Mouse (Mus musculus) midbrain, embryonic 13.5 days (tissue): ENCODE measurements around the gene Prlh. TPM values are rescaled to one million over a fixed set of nuclear protein-coding genes. Genes with fewer than 3 reads are reported as not detected.

Experiments used
- ATAC-seq: fragments of 200-750 bp; cut with Nextera tagmentation; 2 replicates; pipeline ENCODE4 v1.8.0; 2017; ENCODE audit warnings: mild to moderate bottlenecking, moderate TSS enrichment, moderate library complexity
- H3K27ac ChIP-seq: fragments of 300-500 bp; sonication (generic); 2 replicates; pipeline ENCODE4 v1.5.1; 2015; ENCODE audit warnings: inconsistent platforms, mild to moderate bottlenecking, moderate library complexity
- H3K27me3 ChIP-seq: fragments of 300-500 bp; sonication (generic); 2 replicates; pipeline ENCODE4 v1.6.1; 2015; ENCODE audit warnings: mild to moderate bottlenecking, inconsistent platforms
- H3K36me3 ChIP-seq: fragments of 300-500 bp; sonication (generic); 2 replicates; pipeline ENCODE4 v1.6.1; 2015; ENCODE audit warnings: mild to moderate bottlenecking, inconsistent platforms
- H3K4me1 ChIP-seq: fragments of 300-500 bp; sonication (generic); replicated peaks from 2 replicates; pipeline ENCODE4 v1.6.1; 2015; ENCODE audit warnings: inconsistent platforms
- H3K4me2 ChIP-seq: fragments of 300-500 bp; sonication (generic); replicated peaks from 2 replicates; pipeline ENCODE4 v1.6.1; 2015; ENCODE audit warnings: moderate library complexity, mild to moderate bottlenecking, inconsistent platforms
- H3K4me3 ChIP-seq: fragments of 300-500 bp; sonication (generic); replicated peaks from 2 replicates; pipeline ENCODE4 v1.5.1; 2015; ENCODE audit warnings: mild to moderate bottlenecking, inconsistent platforms
- H3K9ac ChIP-seq: fragments of 300-500 bp; sonication (generic); replicated peaks from 2 replicates; pipeline ENCODE4 v1.6.1; 2015; ENCODE audit warnings: mild to moderate bottlenecking, inconsistent platforms
- H3K9me3 ChIP-seq: fragments of 300-500 bp; sonication (generic); 2 replicates; pipeline ENCODE4 v1.6.1; 2016; ENCODE audit warnings: mild to moderate bottlenecking, inconsistent platforms
- WGBS: fragments of 180-500 bp; shearing (Covaris S2); methylation state at CpG from one replicate; pipeline ENCODE4 v1.1.7; 2015; 5-methylcytosine and 5-hydroxymethylcytosine counted together
- polyA plus RNA-seq: library from polyadenylated mRNA; unstranded; fragments of >200 nt; fragmentation: Nextera tagmentation; extraction: Ambion mirVana; gene quantifications from 2 replicates; pipeline ENCODE4 v1.2.1, GENCODE M21; 2015

Gene Prlh
- polyA plus RNA-seq, 1 experiment from 2014 or later = not detected

DNA sequence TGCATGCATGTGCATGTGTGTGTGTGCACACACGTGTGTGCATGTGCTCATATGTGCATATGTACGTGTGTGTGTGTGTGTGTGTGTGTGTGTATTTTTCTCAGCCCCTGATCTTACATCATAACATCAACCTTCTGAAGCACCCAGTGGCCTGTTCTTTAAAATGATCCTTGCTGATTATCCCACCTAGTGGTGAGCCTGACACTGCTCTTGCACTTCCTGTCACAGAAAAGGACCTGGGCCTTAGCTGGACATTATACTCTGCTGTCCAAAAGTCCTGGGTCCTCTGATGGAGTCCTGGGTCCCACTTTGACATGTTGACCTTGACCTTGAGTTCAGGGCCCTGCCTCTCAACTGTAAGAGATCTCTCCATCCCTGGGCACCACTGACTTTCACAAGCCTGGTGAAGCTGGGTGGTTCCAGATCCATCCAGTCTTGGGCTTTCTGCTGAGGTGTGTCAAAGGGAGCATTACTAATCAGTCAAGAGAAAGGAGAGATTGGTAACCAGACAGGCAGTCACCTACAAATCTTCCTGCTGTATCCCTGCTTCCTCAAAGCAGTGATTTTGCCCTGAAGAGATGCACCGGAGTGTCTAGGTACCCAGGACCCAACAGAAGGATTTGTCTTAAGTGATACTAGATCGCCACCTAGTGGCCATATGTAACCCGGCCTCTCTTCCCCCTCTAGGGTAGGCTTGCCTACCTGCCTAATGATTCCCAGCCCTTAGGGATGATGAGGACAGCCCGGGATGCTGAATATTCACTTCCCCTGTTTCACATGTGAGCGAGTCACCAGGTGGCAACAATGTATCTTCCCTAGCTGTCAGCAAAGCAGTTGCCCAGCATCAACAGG, 3.6 kb downstream of the Prlh start:
- Histone ChIP-seq H3K27ac (no peak overlapping the region), H3K36me3 (no peaks in the 10 kb centered on the region), H3K4me2 (no peak overlapping the region), H3K4me1 (no peaks in the 10 kb centered on the region), H3K4me3 (no peak overlapping the region), H3K27me3 (no peaks in the 10 kb centered on the region), H3K9ac (no peak overlapping the region), H3K9me3 (no peaks in the 10 kb centered on the region)
- 38% methylated on average over 7 of the region's 7 CpGs for WGBS
- ATAC-seq = peak; percentile 79

DNA sequence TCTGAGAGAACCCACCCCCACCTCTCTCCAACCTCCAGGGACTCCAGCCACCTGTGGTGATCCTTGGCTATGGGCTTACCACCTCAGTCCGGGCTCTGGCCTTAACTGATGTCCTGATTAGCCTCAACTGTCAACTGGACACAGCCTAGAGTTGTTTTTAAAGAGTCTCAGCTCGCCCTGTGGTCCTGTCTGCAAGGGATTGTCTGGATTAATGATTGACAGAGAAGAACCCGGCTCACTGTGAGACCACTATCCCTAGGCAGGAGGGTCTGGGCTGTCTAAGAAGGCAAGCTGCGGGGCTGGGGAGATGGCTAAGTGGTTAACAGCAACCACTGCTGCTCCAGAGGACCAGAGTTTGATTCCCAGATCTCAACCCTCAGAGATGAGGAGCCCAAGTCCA, 9.6 kb downstream of the Prlh start:
- Histone ChIP-seq H3K27me3 (no peaks in the 10 kb centered on the region), H3K4me1 (peaks cover 10% of the 10 kb centered on the region), H3K36me3 (no peaks in the 10 kb centered on the region), H3K4me3 (no peak overlapping the region), H3K9ac (no peak overlapping the region), H3K9me3 (no peaks in the 10 kb centered on the region), H3K4me2 (no peak overlapping the region), H3K27ac (no peak overlapping the region)
- 47% methylated on average over 4 of the region's 4 CpGs for WGBS
- no peak for ATAC-seq

DNA sequence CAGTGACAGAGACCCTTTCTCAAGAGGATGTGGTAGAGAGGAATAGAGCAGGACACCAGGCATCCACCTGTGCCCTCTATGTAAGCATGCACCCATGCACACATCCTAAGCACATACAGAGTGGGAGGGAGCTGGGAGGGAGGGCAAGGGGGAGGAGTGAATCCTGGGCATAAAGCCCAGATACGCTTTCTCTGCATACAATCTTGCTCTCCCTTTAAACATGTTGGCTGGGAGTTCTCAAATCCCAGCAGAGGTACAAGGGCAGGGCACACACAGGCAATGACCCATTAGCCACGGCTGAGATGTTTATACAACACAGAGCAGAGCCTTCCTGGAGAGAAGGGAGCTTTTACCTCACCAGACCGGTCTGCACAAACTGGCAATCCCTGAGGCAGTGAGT, 10.1 kb downstream of the Prlh start:
- Histone ChIP-seq H3K9ac (no peak overlapping the region), H3K36me3 (no peaks in the 10 kb centered on the region), H3K4me1 (peaks cover 10% of the 10 kb centered on the region), H3K9me3 (no peaks in the 10 kb centered on the region), H3K4me3 (no peak overlapping the region), H3K27ac (no peak overlapping the region), H3K4me2 (no peak overlapping the region), H3K27me3 (no peaks in the 10 kb centered on the region)
- 42% methylated on average over 3 of the region's 3 CpGs for WGBS
- peak; percentile 37; the same call in 1 of the 2 replicates for ATAC-seq

DNA sequence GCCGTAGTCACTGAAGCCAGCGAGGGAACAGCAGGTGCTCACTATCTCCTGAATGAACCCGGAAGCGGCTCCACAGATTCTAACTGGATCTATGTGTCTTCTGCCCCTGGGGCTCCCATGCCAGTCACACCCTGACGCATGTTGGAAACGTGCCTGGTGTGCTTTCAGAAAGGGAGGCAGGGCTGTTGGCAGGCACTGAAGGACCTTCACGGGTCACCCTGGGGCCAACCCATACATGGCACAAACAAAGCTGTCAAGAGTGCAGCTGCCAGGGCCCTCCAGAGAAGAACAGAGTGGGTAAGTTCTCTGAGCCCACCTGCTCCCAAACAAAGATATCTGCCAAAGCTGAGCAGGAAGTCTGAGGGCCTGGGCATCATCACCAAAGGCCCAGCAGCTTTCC, 14.7 kb downstream of the Prlh start:
- Histone ChIP-seq H3K27ac (no peak overlapping the region), H3K4me1 (peaks cover 10% of the 10 kb centered on the region), H3K9ac (no peak overlapping the region), H3K4me3 (no peak overlapping the region), H3K36me3 (no peaks in the 10 kb centered on the region), H3K4me2 (no peak overlapping the region), H3K27me3 (peaks cover 11% of the 10 kb centered on the region), H3K9me3 (no peaks in the 10 kb centered on the region)
- peak; percentile 18; the same call in 1 of the 2 replicates for ATAC-seq
- WGBS = 73% methylated on average over 7 of the region's 7 CpGs

DNA sequence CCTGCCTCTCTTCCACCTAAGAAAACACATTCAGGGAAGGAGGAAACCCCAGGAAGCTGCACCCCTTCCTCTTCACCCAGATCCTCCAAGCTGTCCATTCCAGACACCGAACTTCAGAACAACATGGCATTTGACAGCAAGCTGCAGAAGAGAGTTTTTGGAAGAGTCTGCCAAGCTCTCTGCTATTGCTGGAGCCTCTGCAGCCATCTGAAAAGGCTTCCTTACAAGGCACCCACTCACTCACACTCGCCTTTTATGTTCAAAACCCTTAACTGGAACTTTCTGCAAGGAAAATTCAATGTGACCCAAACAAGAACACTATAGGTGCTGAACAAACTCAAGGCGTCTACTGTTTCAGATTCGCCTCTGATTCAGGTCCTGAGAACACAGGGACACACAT, 15.7 kb downstream of the Prlh start:
- Histone ChIP-seq H3K27me3 (peaks cover 11% of the 10 kb centered on the region), H3K4me3 (no peak overlapping the region), H3K27ac (no peak overlapping the region), H3K9ac (no peak overlapping the region), H3K4me2 (no peak overlapping the region), H3K9me3 (no peaks in the 10 kb centered on the region), H3K4me1 (peaks cover 7% of the 10 kb centered on the region), H3K36me3 (no peaks in the 10 kb centered on the region)
- ATAC-seq = no peak
- 90% methylated on average over 4 of the region's 4 CpGs for WGBS

DNA sequence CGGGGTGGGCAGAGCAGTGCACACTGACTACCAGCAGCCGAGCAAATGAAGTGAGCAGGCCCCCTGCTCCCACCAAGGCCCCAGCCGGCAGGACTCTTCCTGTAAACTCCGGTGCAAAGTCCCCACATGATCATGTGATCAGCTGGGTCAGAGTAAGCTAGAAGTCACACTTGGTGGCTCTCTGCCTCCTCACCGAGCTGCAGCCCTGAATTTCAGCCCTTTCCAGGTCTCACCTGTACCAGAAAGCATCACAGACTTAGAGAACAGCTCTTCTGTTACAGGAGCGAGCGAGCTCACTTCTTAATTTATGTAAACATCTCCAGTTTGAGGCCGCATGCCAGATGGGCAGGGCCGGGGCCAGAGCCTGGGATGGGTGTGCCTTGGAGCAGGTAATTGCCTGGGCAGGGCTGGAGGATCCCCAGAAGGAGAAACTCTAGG, 16.5 kb downstream of the Prlh start, which contains the start of gene Rab17:
Rab17 (minus strand) TSS at position 315 of the 438 bp plus-strand sequence.
- Histone ChIP-seq H3K9ac (no peak within 1 kb of the TSS), H3K27ac (no peak within 1 kb of the TSS), H3K4me3 (no peak within 1 kb of the TSS), H3K27me3 (peaks cover 11% of the 10 kb centered on the region), H3K4me1 (peaks cover 14% of the 10 kb centered on the region), H3K9me3 (no peaks in the 10 kb centered on the region), H3K36me3 (no peaks in the 10 kb centered on the region), H3K4me2 (no peak within 1 kb of the TSS)
- no peak for ATAC-seq
- 47% methylated on average over 9 of the region's 9 CpGs for WGBS

DNA sequence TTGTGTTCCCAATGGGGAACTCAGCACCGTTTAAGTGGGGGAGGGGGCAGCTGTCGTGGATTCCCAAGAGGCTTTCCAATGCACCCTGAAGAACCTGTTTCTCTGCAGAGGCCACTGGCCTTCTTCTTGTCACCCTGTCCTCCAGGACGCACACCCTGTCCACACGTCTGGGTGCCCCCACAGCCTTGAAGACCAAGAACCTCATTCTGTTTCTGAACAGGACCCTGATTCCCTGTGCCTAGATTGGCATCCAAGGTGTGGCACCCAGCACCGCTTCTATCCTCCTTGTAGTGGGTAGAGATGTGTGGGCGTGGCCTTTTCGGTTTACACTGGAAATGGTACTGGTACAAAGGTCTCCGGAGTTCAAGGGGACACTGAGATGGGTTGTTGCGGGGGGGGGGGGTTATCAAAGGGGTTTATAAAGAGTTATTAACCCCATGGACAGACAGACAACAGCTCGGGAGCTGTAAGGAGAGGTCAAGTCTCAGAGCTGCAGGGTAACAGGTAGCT, 17.0 kb downstream of the Prlh start:
- Histone ChIP-seq H3K9me3 (no peaks in the 10 kb centered on the region), H3K4me1 (peaks cover 20% of the 10 kb centered on the region), H3K36me3 (no peaks in the 10 kb centered on the region), H3K4me2 (no peak overlapping the region), H3K4me3 (no peak overlapping the region), H3K27ac (no peak overlapping the region), H3K27me3 (peaks cover 11% of the 10 kb centered on the region), H3K9ac (no peak overlapping the region)
- ATAC-seq = no peak
- WGBS = 76% methylated on average over 10 of the region's 10 CpGs

DNA sequence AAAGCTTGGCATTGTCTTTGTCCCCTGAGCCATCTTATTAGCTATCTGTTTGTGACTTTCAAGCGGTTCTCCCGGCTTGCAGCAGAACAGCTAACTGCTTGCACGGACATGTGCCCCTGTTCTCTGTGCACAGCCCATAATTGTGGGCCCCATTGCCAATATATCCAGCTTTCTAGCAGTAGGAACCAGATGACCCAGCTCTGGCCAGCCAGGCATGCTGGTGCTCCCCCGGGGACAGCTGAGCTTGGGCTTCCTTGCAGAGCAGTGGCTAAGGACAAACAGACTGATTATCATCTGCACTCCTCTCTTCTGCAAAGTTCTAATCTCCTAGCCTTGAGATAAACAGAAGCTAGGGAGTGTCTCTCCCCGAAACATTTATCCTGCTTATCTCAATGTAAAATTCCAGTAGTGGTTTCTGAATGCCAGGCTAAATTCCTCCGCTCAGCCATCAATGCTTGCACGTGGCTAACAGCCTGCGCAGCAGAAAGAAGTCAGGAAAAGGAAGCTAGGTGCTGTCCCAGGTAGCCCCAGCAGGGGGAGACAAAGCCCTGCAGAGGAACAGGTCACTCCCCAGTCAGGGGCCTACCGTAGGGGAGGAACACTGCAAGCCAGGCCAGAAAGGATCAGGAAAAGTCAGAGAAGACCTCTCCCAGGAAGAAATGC, 20.1 kb downstream of the Prlh start:
- peaks cover 11% of the 10 kb centered on the region for H3K27me3 ChIP-seq
- no peak overlapping the region for H3K4me3 ChIP-seq
- WGBS = 16% methylated on average over 9 of the region's 9 CpGs
- peaks cover 35% of the 10 kb centered on the region for H3K4me1 ChIP-seq
- no peaks in the 10 kb centered on the region for H3K36me3 ChIP-seq
- no peaks in the 10 kb centered on the region for H3K9me3 ChIP-seq
- H3K9ac ChIP-seq = no peak overlapping the region
- H3K27ac ChIP-seq = no peak overlapping the region
- H3K4me2 ChIP-seq = no peak overlapping the region
- peak; percentile 73 for ATAC-seq

DNA sequence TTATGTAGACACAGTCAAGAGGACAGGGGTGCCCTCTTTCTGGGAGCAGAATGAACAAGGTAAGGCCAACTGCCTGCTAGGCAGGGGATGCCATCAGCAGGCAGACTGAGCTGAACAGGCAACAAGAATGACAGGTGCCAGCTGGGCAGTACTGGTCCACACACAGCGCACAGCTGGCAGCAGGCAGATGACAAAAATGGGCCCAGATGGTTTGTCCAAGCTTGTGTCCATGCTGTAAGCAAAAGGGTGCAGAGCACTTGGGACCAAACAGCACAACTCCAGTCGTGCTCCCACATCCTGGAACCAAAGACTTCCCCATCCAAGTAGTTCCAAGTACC, 20.6 kb downstream of the Prlh start:
- Histone ChIP-seq H3K4me2 (no peak overlapping the region), H3K4me3 (no peak overlapping the region), H3K9ac (no peak overlapping the region), H3K9me3 (no peaks in the 10 kb centered on the region), H3K27ac (no peak overlapping the region), H3K36me3 (no peaks in the 10 kb centered on the region), H3K27me3 (peaks cover 11% of the 10 kb centered on the region), H3K4me1 (peaks cover 35% of the 10 kb centered on the region)
- 84% methylated on average over 2 of the region's 2 CpGs for WGBS
- ATAC-seq = peak; percentile 46; the same call in 1 of the 2 replicates

DNA sequence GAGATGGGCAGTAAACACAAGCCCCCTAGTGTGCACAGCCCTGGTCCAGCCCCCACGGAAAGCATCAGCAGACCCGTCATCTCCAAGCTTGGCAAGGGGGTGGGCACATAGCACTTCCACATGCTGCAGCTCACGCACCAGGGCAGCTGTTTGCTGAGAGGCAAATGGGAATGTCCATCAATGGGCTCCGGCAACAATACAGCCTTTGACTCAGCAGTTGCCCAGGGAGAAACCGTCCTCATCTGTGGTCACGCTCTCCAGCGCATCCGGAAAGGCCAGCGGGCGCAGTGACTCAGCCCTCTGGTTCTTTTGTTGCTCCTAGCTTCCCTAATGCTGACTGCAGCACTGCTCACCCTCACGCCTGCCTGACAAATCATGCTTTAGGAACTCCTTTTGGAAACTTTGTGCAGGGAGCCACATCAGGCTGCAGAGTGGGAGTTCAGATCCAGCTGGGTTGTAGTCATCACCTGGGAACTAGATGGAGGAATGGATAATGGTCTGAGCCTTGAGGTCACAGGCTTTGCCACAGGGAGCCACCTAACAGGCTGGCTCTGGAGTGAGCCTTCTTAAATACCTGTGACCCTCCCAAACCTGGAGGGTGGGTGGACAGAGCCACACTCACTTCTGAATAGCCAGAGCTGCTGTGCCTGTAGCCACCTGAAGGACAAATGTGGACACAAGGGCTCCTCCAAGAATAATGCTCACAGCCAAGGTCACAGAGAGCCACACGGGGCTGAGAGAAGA, 22.2 kb downstream of the Prlh start:
- Histone ChIP-seq H3K27me3 (peaks cover 11% of the 10 kb centered on the region), H3K4me2 (peak overlapping the region; percentile 36), H3K4me3 (no peak overlapping the region), H3K9me3 (no peaks in the 10 kb centered on the region), H3K9ac (no peak overlapping the region; the same call in 1 of the 2 replicates), H3K36me3 (no peaks in the 10 kb centered on the region), H3K27ac (peak overlapping the region; percentile 10), H3K4me1 (peaks cover 35% of the 10 kb centered on the region)
- peak; percentile 68 for ATAC-seq
- 2% methylated on average over 12 of the region's 12 CpGs for WGBS

DNA sequence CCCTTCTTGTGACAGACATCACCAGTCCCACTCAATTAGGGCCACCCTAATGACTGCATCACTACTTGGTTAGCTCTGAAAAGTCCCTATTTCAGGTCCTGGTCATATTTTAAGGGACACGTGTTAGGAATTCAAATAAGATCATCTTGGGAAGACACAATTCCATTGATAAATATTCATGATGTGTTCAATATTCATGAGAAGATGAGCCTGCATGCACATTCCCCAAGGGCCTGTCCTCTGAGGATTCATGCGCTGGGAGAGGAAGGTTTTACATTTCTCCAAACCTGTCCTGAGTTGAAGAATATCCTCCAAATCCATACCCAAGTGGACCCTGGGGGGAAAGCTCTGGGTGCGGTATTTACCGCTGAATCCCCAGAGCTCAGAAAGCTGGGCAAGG, 23.1 kb downstream of the Prlh start:
- 45% methylated on average over 4 of the region's 4 CpGs for WGBS
- no peak overlapping the region for H3K4me2 ChIP-seq
- peaks cover 11% of the 10 kb centered on the region for H3K27me3 ChIP-seq
- no peak overlapping the region for H3K9ac ChIP-seq
- 0 out of 2 replicates have a peak, but pooled peaks have one; percentile 15 for ATAC-seq
- H3K27ac ChIP-seq = no peak overlapping the region
- H3K4me1 ChIP-seq = peaks cover 35% of the 10 kb centered on the region
- no peaks in the 10 kb centered on the region for H3K36me3 ChIP-seq
- H3K4me3 ChIP-seq = no peak overlapping the region
- H3K9me3 ChIP-seq = no peaks in the 10 kb centered on the region
